Mouse (Mus musculus): ENCODE data around the gene Snrpa1. TPM values are rescaled to one million over a fixed set of nuclear protein-coding genes. Genes with fewer than 3 reads are reported as not detected.

The Snrpa1 gene
- 101 and 117 TPM in 2 replicates for polyA plus RNA-seq (2015; fragmentation: Nextera tagmentation; extraction: Ambion mirVana)

DNA sequence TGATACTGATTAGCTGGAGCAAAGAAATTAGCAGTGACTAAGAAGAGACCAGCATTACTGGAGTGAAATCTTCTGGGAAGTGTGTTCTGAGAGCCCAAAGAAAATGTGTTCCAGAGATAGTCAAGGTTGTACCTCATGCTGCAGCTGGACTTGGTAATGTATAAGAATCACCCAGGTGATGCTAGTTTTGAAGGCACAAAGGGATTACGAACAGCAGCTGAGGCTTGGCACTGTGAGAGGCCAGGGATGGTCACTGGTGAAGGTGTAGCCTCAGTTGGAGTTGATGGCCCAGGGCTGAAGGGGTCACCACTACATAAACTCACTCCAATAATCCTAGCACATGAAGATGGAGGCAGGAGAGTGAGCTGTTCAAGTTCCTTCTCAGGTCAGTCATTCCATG lies at the start of gene Snrpa1:
TSS of gene Snrpa1 (plus strand) at position 301 of the 400 bp plus-strand sequence.

DNA sequence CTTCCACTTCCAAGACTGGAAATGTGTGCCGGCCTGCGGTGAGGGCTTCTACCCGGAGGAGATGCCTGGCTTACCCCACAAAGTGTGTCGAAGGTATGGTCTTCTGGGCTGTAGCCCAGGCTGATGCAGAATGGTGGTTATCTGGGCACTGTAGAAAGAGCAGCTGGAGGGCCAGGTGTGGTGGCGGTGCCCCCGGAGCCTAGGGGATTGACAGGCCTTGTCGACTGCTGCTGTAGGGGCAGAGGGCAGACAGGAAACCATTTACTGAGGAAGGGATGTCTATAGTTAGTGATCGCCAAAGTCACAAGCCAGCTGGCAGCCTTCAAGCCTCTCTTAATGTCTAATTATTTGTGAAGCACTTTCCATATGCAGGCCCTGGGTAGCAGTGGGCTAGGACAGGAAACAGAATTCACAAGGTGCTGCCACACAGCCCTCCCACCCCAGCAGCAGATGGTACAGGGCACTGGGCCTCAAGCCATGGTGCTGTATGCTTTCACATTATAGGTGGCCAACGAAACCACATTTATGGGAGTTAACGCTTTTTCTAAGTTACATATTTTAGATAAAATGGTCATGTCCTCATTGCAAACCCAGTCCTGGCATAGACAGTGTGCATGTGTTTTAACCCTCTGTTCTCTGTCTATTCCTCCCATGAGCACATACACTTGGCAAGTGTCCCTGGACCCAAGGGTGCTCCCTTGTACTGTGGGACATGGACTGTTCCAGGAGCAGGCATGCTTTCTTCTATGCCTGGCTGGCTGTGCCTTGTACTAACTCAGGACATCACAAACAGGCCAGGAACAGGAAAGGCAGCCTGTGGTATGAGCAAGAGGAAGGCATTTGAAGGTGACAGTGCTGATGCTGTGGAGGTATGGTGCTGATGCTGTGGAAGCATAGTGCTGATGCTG lies 15.0 kb upstream of the Snrpa1 start, which contains the start of gene Gm45213:
TSS of gene Gm45213 (plus strand) at position 51 of the 908 bp plus-strand sequence.

DNA sequence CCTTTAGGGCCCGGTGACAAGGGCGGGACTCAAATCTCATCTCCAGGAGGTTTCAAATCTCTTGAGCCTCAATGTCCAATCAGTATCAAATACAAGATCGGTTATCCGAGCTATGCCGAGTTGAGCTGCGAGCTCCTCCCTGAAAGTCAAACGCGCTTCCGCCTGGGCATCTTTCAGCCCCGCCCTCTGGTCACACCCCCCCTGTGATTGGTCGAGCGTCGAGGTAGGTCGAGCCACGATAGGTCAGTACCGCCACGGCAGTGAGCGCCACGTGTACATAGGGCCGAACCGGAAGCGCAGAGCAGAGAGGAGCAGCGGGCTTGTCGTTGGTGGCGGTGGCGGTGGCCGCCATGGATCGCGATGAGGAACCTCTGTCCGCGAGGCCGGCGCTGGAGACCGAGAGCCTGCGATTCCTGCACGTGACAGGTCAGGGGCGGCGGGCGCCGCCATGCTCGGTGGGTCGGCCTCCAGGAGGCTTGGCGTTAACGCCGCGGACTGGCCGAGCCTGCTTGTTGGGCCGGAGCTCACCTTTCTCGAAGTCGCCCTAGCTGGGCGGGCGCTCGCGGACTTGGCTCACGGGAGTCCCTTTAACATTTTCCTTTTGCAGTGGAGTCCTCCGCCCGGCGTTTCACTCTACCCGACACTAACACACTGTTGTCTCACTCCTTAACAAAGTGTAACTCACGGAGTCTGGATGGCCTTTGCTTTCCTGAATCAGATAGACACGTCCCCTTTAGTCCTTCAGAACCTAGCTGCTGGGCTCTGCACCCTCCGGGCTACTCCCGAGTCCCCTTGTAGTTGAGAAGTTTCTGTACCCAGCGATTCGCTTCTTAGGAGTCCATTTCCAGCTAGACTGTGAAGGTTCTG lies 20.8 kb downstream of the Snrpa1 start, which contains the start of gene Selenos:
TSS of gene Selenos (plus strand) at position 286 of the 867 bp plus-strand sequence.

DNA sequence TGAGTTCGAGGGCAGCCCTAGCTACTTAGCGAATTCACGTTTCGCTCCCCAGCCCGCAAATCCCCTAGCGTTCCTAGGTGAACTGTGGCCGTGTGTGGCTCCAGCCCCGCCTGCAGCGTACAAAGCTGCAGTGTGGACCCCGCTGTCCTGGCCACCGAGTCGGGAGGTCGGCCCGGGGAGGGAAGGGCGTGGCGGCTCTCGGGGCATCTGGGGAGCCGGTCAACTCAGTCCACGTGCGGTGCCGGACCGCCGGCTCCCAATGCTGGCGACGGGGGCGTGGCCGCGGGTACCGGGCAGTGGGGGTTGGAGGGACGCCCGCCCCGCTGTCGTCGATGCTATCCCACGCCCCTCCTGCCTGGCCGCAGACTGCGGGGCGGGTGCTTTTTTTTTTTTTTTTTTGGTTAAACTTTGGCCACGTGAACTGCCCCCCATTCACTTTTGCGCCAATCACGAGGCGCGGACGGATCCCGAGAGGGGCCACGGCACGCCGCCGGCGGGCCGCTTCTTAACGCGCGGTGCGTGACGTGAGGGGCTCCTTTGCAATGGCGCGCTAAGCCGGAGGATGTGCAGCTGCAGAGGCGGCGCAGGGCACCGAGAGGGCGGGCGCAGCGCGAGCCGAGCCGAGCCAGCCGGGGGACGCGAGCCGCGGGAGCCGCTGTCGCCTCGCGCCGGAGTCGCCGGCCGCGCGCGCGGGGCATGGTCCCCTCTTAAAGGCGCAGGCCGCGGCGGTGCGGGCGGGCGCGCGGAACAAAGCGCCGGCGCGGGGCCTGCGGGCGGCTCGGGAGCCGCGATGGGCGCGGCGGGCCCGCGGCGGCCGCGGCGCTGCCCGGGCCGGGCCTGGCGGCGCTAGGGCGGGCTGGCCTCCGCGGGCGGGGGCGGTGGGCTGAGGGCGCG lies 50.4 kb downstream of the Snrpa1 start, which contains the start of gene Chsy1:
TSS of gene Chsy1 (plus strand) at position 555 of the 894 bp plus-strand sequence.

Other genes with a start within 250 kb of the Snrpa1 start
- gene Pcsk6, start 197.3 kb upstream of the Snrpa1 start, polyA plus RNA-seq (2015; fragmentation: Nextera tagmentation; extraction: Ambion mirVana), result 2.5 and 2.6 TPM in 2 replicates
- not detected in 2 replicates for gene Gm45213, start 15.4 kb upstream of the Snrpa1 start, polyA plus RNA-seq (2015; fragmentation: Nextera tagmentation; extraction: Ambion mirVana)
- gene Selenos, start 20.6 kb downstream of the Snrpa1 start, polyA plus RNA-seq (2015; fragmentation: Nextera tagmentation; extraction: Ambion mirVana), result 54.5 and 68.4 TPM in 2 replicates
- 11.2 and 11.6 TPM in 2 replicates for gene Chsy1, start 50.5 kb downstream of the Snrpa1 start, polyA plus RNA-seq (2015; fragmentation: Nextera tagmentation; extraction: Ambion mirVana)

Data from spleen, postnatal 0 days (tissue).